Mouse (Mus musculus) lung, postnatal 10 days (tissue): ENCODE data around the gene Slc38a5.

Experiments
- DNase-seq: peaks from one replicate; pipeline ENCODE4 v3.0.0; 2021

Slc38a5 gene

GRCm38 (mm10) chrX:8327124-8327523 is 56.2 kb downstream of the Slc38a5 start, which contains the start of gene Ssxb10:
TSS of gene Ssxb10 (plus strand) at chrX:8327424.
- DNase-seq: no peak
